Mouse (Mus musculus) layer of hippocampus, adult 9-11 months (tissue): ENCODE data around the gene Npas2.

ENCODE experiments used
- DNase-seq: peaks from one replicate; pipeline ENCODE4 v3.0.0; 2022

The Npas2 gene

GRCm38 (mm10) chr1:39287076-39287475, 93.5 kb downstream of the Npas2 start:
- no peak for DNase-seq

- DNase-seq: no peak
Observed at GRCm38 (mm10) chr1:39287831-39288230, 94.3 kb downstream of the Npas2 start.

GRCm38 (mm10) chr1:39288425-39288824, 94.9 kb downstream of the Npas2 start:
- no peak for DNase-seq

- no peak for DNase-seq
Observed at GRCm38 (mm10) chr1:39292001-39292400, 98.5 kb downstream of the Npas2 start.

GRCm38 (mm10) chr1:39298294-39298693, 104.8 kb downstream of the Npas2 start:
- DNase-seq: no peak

- DNase-seq: no peak
Observed at GRCm38 (mm10) chr1:39300243-39300642, 106.7 kb downstream of the Npas2 start.

- no peak for DNase-seq
Observed at GRCm38 (mm10) chr1:39300676-39301075, 107.1 kb downstream of the Npas2 start.

GRCm38 (mm10) chr1:39302246-39302645, 108.7 kb downstream of the Npas2 start:
- no peak for DNase-seq

GRCm38 (mm10) chr1:39303054-39303649, 109.6 kb downstream of the Npas2 start:
- DNase-seq: no peak

GRCm38 (mm10) chr1:39307291-39307690, 113.8 kb downstream of the Npas2 start:
- no peak for DNase-seq

GRCm38 (mm10) chr1:39307971-39308370, 114.4 kb downstream of the Npas2 start:
- no peak for DNase-seq

GRCm38 (mm10) chr1:39309548-39309947, 116.0 kb downstream of the Npas2 start:
- DNase-seq: no peak

- peak; percentile 21 for DNase-seq
Observed at GRCm38 (mm10) chr1:39312345-39312967, 118.9 kb downstream of the Npas2 start.

GRCm38 (mm10) chr1:39313352-39314245, 120.1 kb downstream of the Npas2 start:
- peak; percentile 58 for DNase-seq

GRCm38 (mm10) chr1:39317935-39318334, 124.4 kb downstream of the Npas2 start:
- DNase-seq: no peak

- peak; percentile 39 for DNase-seq
Observed at GRCm38 (mm10) chr1:39318870-39319269, 125.3 kb downstream of the Npas2 start.

GRCm38 (mm10) chr1:39321954-39322353, 128.4 kb downstream of the Npas2 start:
- DNase-seq: no peak

GRCm38 (mm10) chr1:39325228-39325627, 131.7 kb downstream of the Npas2 start:
- DNase-seq: no peak

- no peak for DNase-seq
Observed at GRCm38 (mm10) chr1:39327546-39327945, 134.0 kb downstream of the Npas2 start.

- no peak for DNase-seq
Observed at GRCm38 (mm10) chr1:39330857-39331594, 137.5 kb downstream of the Npas2 start.

- no peak for DNase-seq
Observed at GRCm38 (mm10) chr1:39332456-39332855, 138.9 kb downstream of the Npas2 start.

GRCm38 (mm10) chr1:39335561-39336196, 142.1 kb downstream of the Npas2 start:
- no peak for DNase-seq

GRCm38 (mm10) chr1:39336788-39337187, 143.3 kb downstream of the Npas2 start:
- DNase-seq: peak; percentile 53
